Mouse (Mus musculus) midbrain, embryonic 15.5 days (tissue): ENCODE measurements around the gene Fcho1. TPM values are rescaled to one million over a fixed set of nuclear protein-coding genes. Genes with fewer than 3 reads are reported as not detected.
A peak's percentile ranks its signal among the peaks of the same experiment; 100 is the strongest.
"Not testable (repeated sequence)": the region's sequence is repeated elsewhere in the genome, so short reads cannot be mapped to it uniquely, and the experiment has no call there.

ENCODE experiments used
- ATAC-seq: fragments of 200-750 bp; cut with Nextera tagmentation; replicated peaks from 2 replicates; pipeline ENCODE4 v1.8.0; 2017; ENCODE audit warnings: moderate TSS enrichment
- H3K27ac ChIP-seq: fragments of 300-500 bp; sonication (generic); 2 replicates; pipeline ENCODE4 v1.5.1; 2015; ENCODE audit warnings: mild to moderate bottlenecking, inconsistent platforms
- H3K27me3 ChIP-seq: fragments of 300-500 bp; sonication (generic); replicated peaks from 2 replicates; pipeline ENCODE4 v1.6.1; 2015; ENCODE audit warnings: inconsistent platforms
- H3K36me3 ChIP-seq: fragments of 300-500 bp; sonication (generic); replicated peaks from 2 replicates; pipeline ENCODE4 v1.6.1; 2015; ENCODE audit warnings: inconsistent platforms
- H3K4me1 ChIP-seq: fragments of 300-500 bp; sonication (generic); 2 replicates; pipeline ENCODE4 v1.6.1; 2015; ENCODE audit warnings: inconsistent platforms
- H3K4me2 ChIP-seq: fragments of 300-500 bp; sonication (generic); 2 replicates; pipeline ENCODE4 v1.6.1; 2015; ENCODE audit warnings: inconsistent platforms, mild to moderate bottlenecking, moderate library complexity
- H3K4me3 ChIP-seq: fragments of 300-500 bp; sonication (generic); 2 replicates; pipeline ENCODE4 v1.5.1; 2015; ENCODE audit warnings: mild to moderate bottlenecking, inconsistent platforms
- H3K9ac ChIP-seq: fragments of 300-500 bp; sonication (generic); 2 replicates; pipeline ENCODE4 v1.6.1; 2015; ENCODE audit warnings: mild to moderate bottlenecking, inconsistent platforms
- H3K9me3 ChIP-seq: fragments of 300-500 bp; sonication (generic); 2 replicates; pipeline ENCODE4 v1.6.1; 2016; ENCODE audit warnings: inconsistent platforms
- WGBS: fragments of 180-500 bp; shearing (Covaris S2); methylation state at CpG from one replicate; pipeline ENCODE4 v1.1.7; 2015; ENCODE audit warnings: mixed read lengths; 5-methylcytosine and 5-hydroxymethylcytosine counted together
- polyA plus RNA-seq: library from polyadenylated mRNA; unstranded; fragments of >200 nt; fragmentation: Nextera tagmentation; extraction: Ambion mirVana; gene quantifications from 2 replicates; pipeline ENCODE4 v1.2.1, GENCODE M21; 2015

Gene Fcho1
- polyA plus RNA-seq, 1 experiment from 2014 or later: 102 TPM

DNA sequence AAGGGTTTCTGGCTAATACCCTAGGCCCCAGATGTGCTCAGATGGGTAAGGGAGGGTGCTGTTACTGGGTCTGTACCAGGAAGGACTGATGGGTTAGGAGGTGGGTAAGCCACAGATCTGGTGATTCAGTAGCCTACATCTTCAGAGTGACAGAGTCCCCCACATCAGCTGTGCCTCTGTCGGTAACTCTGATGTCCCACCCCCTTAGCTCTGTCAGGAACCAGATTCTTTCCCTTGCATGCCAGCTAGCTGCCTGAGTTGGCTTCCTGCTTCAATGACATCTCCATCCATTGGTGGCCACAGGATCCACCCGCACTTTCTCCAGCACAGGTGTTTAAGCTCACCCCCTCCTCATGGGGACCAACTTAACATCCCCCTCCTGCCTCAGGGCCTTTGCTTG lies 13.9 kb downstream of the Fcho1 start:
- no peaks in the 10 kb centered on the region; the same call in 1 of the 2 replicates for H3K27me3 ChIP-seq
- no peak overlapping the region for H3K4me3 ChIP-seq
- no peaks in the 10 kb centered on the region for H3K9me3 ChIP-seq
- H3K36me3 ChIP-seq: peaks cover 22% of the 10 kb centered on the region; the same call in 1 of the 2 replicates
- no peak overlapping the region for H3K4me2 ChIP-seq
- 77% methylated on average over 2 of the region's 2 CpGs for WGBS
- peaks cover 6% of the 10 kb centered on the region for H3K4me1 ChIP-seq
- no peak for ATAC-seq
- no peak overlapping the region for H3K9ac ChIP-seq
- no peak overlapping the region for H3K27ac ChIP-seq

DNA sequence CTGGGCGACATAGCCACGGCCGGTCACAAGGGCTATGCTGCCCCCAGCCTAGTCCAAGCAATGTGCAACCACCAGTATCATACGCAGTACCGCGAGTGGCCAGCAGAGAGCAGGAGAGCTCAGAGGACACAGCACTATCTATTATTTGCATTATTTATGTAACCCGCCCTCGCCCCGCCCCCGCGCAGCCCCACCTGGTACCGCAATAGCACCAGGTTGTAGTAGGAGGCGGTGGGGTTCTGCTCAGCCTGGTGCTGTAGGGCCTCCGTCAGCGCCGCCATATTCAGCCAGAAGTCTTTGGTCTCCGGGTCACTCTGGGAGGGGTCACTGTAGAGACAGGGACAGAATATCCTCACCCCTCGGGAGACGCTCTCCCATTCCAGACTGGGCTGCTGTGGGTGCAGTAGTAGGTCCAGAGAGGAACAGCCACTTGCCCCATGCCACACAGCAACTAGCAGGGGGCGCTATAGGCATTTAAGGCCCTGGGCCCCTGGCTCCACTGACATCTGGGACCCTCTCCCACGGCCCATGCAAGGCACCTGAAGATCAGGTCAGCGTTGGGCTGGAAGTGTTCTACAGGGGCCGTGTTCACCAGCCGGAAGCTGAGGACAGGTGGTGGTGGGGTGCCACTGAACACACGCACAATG lies 15.6 kb downstream of the Fcho1 start:
- H3K4me3 ChIP-seq: peak overlapping the region; percentile 12; the same call in 1 of the 2 replicates
- peaks cover 6% of the 10 kb centered on the region for H3K4me1 ChIP-seq
- no peak overlapping the region for H3K9ac ChIP-seq
- H3K27ac ChIP-seq: no peak overlapping the region
- H3K9me3 ChIP-seq: no peaks in the 10 kb centered on the region
- WGBS: 21% methylated on average over 25 of the region's 25 CpGs
- peaks cover 13% of the 10 kb centered on the region; the same call in 1 of the 2 replicates for H3K36me3 ChIP-seq
- peak; percentile 83 for ATAC-seq
- H3K27me3 ChIP-seq: peaks cover 5% of the 10 kb centered on the region; the same call in 1 of the 2 replicates
- peak overlapping the region; percentile 43 for H3K4me2 ChIP-seq

DNA sequence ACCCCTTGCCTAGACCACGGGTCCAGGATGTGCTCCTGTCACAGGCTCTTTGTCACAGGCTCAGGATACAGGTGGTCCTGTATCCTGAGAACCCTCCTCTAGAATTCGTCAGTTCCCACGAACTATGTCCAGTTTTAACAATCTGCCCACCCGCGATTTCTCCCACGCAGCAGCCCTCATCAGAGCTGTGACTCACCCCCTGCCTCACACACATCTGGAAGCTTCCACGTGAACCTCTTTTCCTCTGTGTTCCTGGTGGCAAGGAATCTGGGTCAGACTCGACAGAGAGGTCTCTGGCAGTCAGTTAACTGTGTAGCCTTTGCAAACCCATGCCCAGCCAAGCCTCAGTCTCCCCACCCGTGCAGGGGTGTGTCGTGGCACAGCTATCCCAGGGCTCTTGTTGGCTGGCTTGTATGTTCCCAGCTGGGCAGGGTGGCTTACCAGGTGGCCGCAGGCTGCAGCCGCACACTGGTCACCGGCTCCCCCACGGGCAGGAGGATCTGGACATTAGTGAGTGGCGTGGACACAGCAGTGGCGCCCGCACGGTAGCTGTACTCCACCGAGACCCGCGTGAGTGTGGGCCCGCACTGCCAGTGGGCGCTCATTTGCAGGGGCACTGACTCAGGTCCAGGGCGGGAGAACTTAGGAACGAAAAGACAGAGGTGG lies 16.2 kb downstream of the Fcho1 start:
- no peaks in the 10 kb centered on the region for H3K9me3 ChIP-seq
- ATAC-seq: no peak; the same call in none of the 2 replicates
- no peak overlapping the region for H3K4me3 ChIP-seq
- H3K4me2 ChIP-seq: peak overlapping the region; percentile 43; the same call in 1 of the 2 replicates
- H3K27ac ChIP-seq: no peak overlapping the region
- no peak overlapping the region for H3K9ac ChIP-seq
- WGBS: 42% methylated on average over 25 of the region's 25 CpGs
- peaks cover 6% of the 10 kb centered on the region for H3K4me1 ChIP-seq
- peaks cover 13% of the 10 kb centered on the region; the same call in 1 of the 2 replicates for H3K36me3 ChIP-seq
- H3K27me3 ChIP-seq: peaks cover 5% of the 10 kb centered on the region; the same call in 1 of the 2 replicates

DNA sequence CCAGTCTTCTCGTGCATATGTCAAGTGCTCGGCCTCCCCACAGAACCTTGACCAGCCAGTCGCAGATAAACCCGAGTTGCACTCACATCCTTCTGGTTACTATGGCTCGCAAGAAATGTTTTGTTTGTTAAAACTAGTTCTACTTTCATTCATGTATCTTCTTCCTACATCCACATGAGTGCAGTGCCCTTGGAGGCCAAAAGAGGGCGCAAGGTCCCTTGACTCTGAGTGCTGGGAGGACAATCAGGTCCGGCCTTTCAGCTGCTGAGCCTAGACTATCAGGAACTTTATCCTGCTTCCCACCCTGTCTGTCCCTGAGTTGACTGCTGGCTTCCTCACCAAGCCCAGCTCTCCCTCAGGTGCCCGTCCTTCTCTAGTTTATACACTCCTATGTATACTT lies 17.6 kb downstream of the Fcho1 start:
- Histone ChIP-seq H3K4me1 (peaks cover 6% of the 10 kb centered on the region), H3K9ac (no peak overlapping the region), H3K4me2 (no peak overlapping the region), H3K27me3 (peaks cover 12% of the 10 kb centered on the region), H3K36me3 (peaks cover 4% of the 10 kb centered on the region; the same call in 1 of the 2 replicates), H3K9me3 (no peaks in the 10 kb centered on the region), H3K4me3 (no peak overlapping the region), H3K27ac (no peak overlapping the region)
- WGBS: 33% methylated on average over 8 of the region's 8 CpGs
- no peak for ATAC-seq

DNA sequence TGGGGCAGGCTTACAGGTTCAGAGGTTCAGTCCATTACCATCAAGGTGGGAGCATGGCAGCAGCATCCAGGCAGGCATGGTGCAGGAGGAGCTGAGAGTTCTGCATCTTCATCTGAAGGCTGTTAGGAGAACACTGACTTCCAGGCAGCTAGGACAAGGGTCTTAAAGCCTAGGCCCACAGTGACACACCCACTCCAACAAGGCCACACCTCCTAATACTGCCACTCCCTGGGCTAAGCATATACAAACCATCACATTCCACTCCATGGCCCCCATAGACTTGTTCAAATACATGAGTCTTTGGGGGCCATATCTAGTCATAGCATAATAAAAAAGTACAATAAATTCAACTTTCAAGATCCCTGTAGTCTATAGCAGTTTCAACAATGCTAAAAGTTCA lies 22.1 kb downstream of the Fcho1 start:
- not testable (repeated sequence) for H3K4me1 ChIP-seq, H3K4me3 ChIP-seq, H3K36me3 ChIP-seq, H3K4me2 ChIP-seq, ATAC-seq, H3K9ac ChIP-seq, H3K27ac ChIP-seq, H3K9me3 ChIP-seq
- H3K27me3 ChIP-seq: peaks cover 51% of the 10 kb centered on the region

DNA sequence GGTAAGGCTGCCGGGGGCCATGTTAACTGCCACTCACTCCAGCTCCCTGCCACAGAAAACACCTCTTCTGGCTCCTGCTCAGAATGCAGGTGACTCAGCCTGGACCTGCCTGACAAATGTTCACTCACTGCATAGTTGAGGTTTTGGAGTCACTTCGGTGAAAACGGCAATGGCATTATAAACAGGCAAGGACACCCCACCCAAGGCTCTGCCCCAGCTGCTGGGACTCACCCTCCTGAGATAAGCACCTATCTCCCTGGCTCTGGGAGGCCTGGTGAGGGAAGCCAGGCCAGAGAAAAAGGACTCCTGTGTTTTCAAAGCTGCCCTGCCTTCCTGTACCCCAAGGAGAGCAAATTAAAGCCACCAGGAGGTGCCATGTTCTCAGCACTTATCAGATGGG lies 22.6 kb downstream of the Fcho1 start:
- H3K4me1 ChIP-seq: 0 out of 2 replicates have a peak, but pooled peaks cover 2% of the 10 kb centered on the region
- ATAC-seq: no peak
- H3K36me3 ChIP-seq: no peaks in the 10 kb centered on the region
- H3K9me3 ChIP-seq: no peaks in the 10 kb centered on the region
- H3K27ac ChIP-seq: no peak overlapping the region
- no peak overlapping the region for H3K4me3 ChIP-seq
- no peak overlapping the region for H3K4me2 ChIP-seq
- H3K27me3 ChIP-seq: peaks cover 51% of the 10 kb centered on the region
- H3K9ac ChIP-seq: no peak overlapping the region
- 87% methylated on average over 3 of the region's 3 CpGs for WGBS

DNA sequence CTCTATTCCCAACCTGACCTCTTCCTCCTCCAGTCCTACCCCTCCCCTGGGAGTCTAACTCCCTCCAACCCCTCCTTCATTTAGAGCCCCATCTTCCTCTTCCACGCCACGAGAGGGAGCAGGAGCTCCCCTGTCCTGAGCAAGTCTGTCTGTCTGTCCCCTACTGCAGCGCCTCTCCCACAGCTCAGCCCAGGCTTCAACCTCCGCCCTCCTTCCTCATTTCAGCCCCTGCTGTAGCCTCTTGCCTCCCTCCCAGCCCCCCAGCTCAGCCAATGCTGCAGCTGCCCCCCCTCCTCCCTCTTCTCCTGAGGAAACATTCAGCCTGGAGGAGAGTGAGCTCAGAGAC lies 23.5 kb downstream of the Fcho1 start:
- WGBS: 28% methylated on average over 4 of the region's 4 CpGs
- H3K9ac ChIP-seq: no peak overlapping the region
- no peak overlapping the region for H3K27ac ChIP-seq
- H3K4me3 ChIP-seq: no peak overlapping the region
- no peak for ATAC-seq
- H3K4me2 ChIP-seq: no peak overlapping the region
- no peaks in the 10 kb centered on the region for H3K9me3 ChIP-seq
- H3K36me3 ChIP-seq: no peaks in the 10 kb centered on the region
- 0 out of 2 replicates have a peak, but pooled peaks cover 2% of the 10 kb centered on the region for H3K4me1 ChIP-seq
- H3K27me3 ChIP-seq: peaks cover 51% of the 10 kb centered on the region

DNA sequence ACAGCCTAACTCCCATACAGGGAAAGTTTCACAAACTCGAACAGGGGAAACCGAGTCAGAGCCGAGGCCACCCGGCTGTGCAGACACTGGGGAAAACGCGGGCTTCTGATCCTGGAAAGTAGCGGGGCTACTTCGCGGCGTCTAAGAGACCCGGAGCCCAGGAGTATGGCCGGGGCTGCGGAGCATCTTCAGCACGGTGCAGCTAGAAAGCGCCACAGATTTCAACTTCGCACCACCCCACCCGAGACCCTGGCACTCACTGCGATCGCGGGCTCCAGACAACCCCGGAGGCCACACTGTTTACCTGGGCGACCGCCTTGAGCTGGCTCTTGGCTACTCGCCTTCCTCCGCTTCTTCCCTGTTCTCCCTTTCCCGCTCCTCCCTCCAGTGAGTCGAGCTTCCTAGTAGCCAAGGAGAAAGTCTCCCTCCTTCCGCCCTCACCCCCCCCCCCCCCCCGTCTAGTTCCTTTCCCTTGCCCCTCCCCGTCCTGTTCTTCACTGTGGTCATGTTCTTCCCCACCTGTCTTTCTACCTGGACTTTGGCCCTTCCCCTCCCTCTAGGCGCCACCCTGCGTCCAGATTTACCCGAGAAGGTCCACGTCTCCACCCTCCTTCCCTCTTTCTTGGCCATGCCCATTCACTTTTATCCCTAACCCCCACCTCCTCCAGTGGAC lies 24.0 kb downstream of the Fcho1 start, which contains the start of gene B3gnt3:
Gene B3gnt3, minus strand, starts transcription at position 376 of the 673 bp plus-strand sequence.
- Histone ChIP-seq H3K4me2 (peak within 1 kb of the TSS; percentile 14), H3K27ac (no peak within 1 kb of the TSS), H3K36me3 (no peaks in the 10 kb centered on the region), H3K4me3 (no peak within 1 kb of the TSS), H3K9me3 (no peaks in the 10 kb centered on the region), H3K4me1 (0 out of 2 replicates have a peak, but pooled peaks cover 2% of the 10 kb centered on the region), H3K9ac (no peak within 1 kb of the TSS), H3K27me3 (peaks cover 56% of the 10 kb centered on the region)
- no peak for ATAC-seq
- 19% methylated on average over 31 of the region's 34 CpGs for WGBS

DNA sequence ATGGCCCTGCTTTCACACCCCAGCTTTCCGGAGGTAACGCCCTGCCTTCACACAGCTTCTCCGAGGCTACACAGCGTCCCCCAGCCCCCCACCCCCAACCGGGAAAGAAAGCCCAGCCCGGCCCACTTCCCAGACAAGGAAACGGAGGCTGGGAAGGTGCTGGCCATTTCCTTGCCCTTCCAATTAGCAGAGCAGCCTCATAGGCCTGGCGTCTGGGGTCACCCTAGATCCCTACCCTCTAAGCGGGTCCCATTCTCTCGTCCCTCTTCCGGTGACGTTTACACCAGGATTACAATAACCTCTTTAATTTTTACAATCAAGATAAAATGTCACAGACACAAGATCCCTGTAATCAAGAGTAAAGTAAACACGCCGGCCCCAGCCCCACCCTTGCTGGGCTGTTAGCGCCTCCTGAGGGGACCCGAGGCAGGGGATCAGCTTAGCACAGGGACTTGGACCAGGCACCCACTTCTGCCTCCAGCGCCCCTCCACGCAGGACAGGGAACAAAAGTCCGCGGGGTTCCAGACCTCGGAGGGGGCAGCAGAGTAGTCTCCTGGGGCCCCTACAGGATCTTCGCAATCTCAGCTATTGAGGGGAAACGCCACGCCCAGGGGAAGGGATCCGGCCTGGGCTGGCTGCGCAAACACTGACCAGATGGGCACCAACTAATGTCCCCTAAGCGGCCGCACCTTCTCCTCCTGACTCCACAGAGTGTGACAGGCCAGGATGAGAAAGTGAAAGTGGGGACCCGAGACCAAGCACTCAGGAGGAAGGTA lies 24.8 kb downstream of the Fcho1 start:
- H3K27me3 ChIP-seq: peaks cover 56% of the 10 kb centered on the region
- H3K4me1 ChIP-seq: 0 out of 2 replicates have a peak, but pooled peaks cover 2% of the 10 kb centered on the region
- no peak overlapping the region for H3K4me3 ChIP-seq
- H3K9ac ChIP-seq: no peak overlapping the region
- no peak overlapping the region for H3K27ac ChIP-seq
- no peak for ATAC-seq
- H3K36me3 ChIP-seq: no peaks in the 10 kb centered on the region
- H3K9me3 ChIP-seq: no peaks in the 10 kb centered on the region
- H3K4me2 ChIP-seq: peak overlapping the region; percentile 14
- 9% methylated on average over 29 of the region's 29 CpGs for WGBS

DNA sequence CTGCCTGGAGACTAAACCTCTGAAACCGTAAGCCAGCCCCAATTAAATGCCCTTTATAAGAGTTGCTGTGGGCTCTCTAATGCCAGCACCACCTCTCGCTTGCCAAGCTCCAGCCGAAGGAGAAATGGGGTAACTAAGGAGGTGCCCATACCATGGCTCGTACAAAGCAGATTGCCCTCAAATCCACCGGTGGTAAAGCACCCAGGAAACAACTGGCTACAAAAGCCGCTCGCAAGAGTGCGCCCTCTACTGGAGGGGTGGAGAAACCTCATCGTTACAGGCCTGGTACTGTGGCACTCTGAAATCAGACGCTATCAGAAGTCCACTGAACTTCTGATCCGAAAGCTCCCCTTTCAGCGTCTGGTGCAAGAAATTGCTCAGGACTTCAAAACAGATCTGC lies 30.1 kb downstream of the Fcho1 start:
- not testable (repeated sequence) for H3K36me3 ChIP-seq, H3K27ac ChIP-seq, H3K9me3 ChIP-seq, H3K4me2 ChIP-seq, H3K9ac ChIP-seq, H3K4me3 ChIP-seq, H3K4me1 ChIP-seq, ATAC-seq
- H3K27me3 ChIP-seq: peaks cover 71% of the 10 kb centered on the region
- WGBS: 64% methylated on average over 12 of the region's 12 CpGs

DNA sequence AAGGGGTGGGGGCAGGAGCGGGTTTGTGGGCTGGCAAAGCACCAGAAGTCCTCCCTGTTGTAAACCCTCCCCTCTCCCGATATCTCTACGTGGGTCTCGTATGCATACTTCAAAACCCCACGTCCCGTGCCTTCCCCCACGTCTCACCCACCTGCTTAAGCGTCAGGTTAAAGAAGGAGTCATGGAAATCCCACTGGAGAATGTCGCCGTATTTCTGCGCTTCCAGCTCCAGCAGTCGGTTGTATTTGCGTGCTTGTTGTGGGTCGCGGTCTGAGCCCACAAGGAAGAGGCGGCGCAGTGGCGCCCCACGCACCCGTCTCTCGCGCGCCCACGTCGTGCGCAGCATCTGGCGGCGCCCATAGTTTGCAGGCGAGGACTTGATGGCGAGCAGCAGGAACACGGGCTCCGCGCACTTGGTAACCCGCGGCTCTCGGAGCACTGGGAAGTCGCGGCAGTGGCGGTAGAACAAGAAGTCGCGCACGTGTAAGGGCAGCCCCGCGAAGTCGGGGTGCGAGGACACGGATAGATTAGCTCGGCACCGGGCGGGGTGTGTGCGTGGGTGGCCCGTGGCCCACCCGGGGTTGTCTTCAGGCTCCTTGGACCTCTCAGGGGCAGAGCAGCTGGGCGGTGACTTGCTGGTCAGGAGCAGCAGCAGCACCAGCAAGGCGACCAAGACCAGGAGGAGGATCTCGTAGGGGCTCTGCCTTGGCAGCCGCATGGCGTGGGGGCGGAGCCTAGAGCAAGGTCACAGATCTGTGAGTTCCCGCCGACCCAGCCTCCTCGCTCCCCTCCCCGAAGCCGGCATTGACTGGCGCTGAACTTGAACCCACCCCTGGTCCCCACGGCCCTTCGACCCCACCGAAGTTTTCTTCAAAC lies 32.1 kb downstream of the Fcho1 start:
- 8% methylated on average over 68 of the region's 68 CpGs for WGBS
- no peaks in the 10 kb centered on the region for H3K36me3 ChIP-seq
- H3K9ac ChIP-seq: no peak overlapping the region
- peaks cover 7% of the 10 kb centered on the region for H3K4me1 ChIP-seq
- ATAC-seq: peak; percentile 46; the same call in 1 of the 2 replicates
- peak overlapping the region; percentile 15 for H3K4me3 ChIP-seq
- peaks cover 77% of the 10 kb centered on the region for H3K27me3 ChIP-seq
- H3K9me3 ChIP-seq: no peaks in the 10 kb centered on the region
- H3K4me2 ChIP-seq: peak overlapping the region; percentile 37
- H3K27ac ChIP-seq: no peak overlapping the region
